Mouse (Mus musculus): ENCODE measurements around the gene Acp5. TPM values are rescaled to one million over a fixed set of nuclear protein-coding genes. Genes with fewer than 3 reads are reported as not detected.

The Acp5 gene
- total and polyA plus RNA-seq, 3 experiments: 15.6 to 17.4 TPM; not detected in 1

DNA sequence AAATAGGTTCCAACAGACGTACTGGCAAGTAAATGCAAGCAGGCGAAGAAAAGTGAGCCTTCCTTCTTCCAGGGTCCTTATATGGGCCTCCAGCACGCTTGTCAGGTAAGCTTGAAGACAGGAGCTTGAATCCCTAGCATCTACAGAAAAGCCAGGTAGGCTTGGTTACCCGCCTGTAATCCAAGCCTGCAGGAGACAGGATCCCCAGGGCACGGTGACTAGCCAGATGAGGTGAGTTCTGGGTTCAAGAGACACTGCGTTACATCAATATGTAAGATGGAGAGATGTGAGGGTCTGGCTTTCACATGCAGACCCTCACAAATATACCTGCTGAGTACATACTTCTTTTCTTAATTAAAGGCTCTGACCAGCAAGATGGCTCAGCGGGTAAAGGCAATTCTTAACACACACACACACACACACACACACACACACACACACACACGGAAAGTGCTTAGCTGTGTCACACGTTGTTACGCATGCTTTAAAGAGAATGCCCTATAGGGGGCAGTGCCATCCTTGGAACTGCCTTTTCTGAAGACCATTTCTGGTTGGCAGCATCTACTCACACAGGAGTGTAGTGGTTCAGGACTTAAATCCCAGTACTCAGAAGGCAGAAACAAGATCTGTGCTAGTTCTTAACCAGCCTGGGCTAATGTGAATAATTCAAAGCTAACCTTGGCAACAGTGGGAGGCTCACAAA is 17.6 kb downstream of the Acp5 start (continued):
- 0 out of 2 replicates have a peak, but pooled peaks have one; percentile 59 for TF ChIP-seq HCFC1 (IDR thresholded peaks at IDR 0.05; ENCODE audit: low read depth, low read length)
- no peak for TF ChIP-seq MAFK (IDR thresholded peaks at IDR 0.05; ENCODE audit: borderline replicate concordance, low read depth, low read length)
- 0 out of 2 replicates have a peak, but pooled peaks have one; percentile 20 for TF ChIP-seq TCF12 (IDR thresholded peaks at IDR 0.05; ENCODE audit: low read depth, low read length)

DNA sequence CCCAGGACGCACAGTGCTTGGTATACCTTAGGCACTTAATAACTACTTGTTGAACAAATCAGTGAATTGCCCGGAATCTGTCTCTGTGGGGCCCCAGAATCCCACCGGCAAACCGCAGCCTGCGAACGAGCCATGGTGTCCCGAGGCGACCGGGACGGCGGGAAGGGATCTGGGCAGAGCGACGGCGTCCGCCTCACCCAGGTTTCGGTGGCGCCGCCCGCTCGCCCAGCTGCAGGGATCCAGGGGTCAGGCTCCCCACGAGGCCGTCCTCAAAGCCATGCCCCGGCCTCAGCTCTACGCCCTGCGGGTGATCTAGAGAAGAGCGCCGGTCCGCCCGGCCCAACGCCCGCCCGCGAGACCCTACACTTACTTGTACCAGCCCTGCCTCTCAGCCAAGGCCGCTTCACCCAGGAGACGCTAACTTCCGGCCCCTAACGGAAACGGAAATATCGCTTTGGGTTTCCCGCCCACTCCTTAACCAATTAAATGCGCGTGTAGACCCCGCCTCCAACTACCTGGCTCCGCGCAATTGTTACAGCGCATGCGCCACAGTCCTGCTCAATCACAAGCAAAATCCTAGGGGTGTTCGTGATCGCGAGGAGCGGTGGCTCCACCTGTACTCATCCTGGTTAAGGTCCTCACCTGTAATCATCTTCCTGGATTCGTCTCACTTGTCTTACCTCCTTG is 18.6 kb downstream of the Acp5 start, which contains the start of gene Elof1:
Gene Elof1 (minus strand): TSS at position 433 of the 687 bp plus-strand sequence.
- Histone ChIP-seq H3K27me3 (ENCODE audit: control insufficient read depth in 1 of 2, insufficient read depth in 2 of 2, low read length in 2 of 2) (no peaks in the 10 kb centered on the region), H3K27ac (ENCODE audit: control insufficient read depth, low read depth, low read length) (peak within 1 kb of the TSS; percentile 39), H3K79me2 (ENCODE audit: control insufficient read depth, insufficient read depth, low read length, poor library complexity) (peaks cover 13% of the 10 kb centered on the region), H3K4me1 (ENCODE audit: control insufficient read depth in 1 of 2, insufficient read depth in 2 of 2, low read length in 2 of 2) (peaks cover 6 to 36% of the 10 kb centered on the region in 2 experiments), H3K36me3 (ENCODE audit: control insufficient read depth in 1 of 2, insufficient read depth in 2 of 2, low read length in 2 of 2) (peaks cover 3 to 19% of the 10 kb centered on the region in 2 experiments), H3K9me3 (replicated peaks; ENCODE audit: insufficient read depth, low read length) (no peaks in the 10 kb centered on the region), H3K4me3 (ENCODE audit: control insufficient read depth in 1 of 2, insufficient read depth in 1 of 2, low read depth in 2 of 2, low read length in 2 of 2) (peak within 1 kb of the TSS; percentile 62 to 70), H3K9ac (ENCODE audit: control insufficient read depth, low read depth, low read length, poor library complexity, severe bottlenecking) (peak within 1 kb of the TSS; percentile 76)
- TF ChIP-seq RCOR1 (IDR thresholded peaks at IDR 0.05; ENCODE audit: low read depth, low read length) (peak; percentile 58), POLR2AphosphoS2 (IDR thresholded peaks at IDR 0.05; ENCODE audit: low read length) (peak; percentile 99), CHD1 (IDR thresholded peaks at IDR 0.05; ENCODE audit: low read depth, low read length) (no peak), ZNF384 (IDR thresholded peaks at IDR 0.05; ENCODE audit: low read depth, low read length) (no peak), RAD21 (IDR thresholded peaks at IDR 0.05; ENCODE audit: low read depth, low read length) (no peak), TBP (IDR thresholded peaks at IDR 0.05; ENCODE audit: low read depth, low read length) (peak; percentile 94), TCF12 (IDR thresholded peaks at IDR 0.05; ENCODE audit: low read depth, low read length) (peak; percentile 58), UBTF (IDR thresholded peaks at IDR 0.05; ENCODE audit: borderline replicate concordance, insufficient read depth, low read depth, low read length) (peak; percentile 70; the same call in 1 of the 2 replicates), MYC (IDR thresholded peaks at IDR 0.05; ENCODE audit: low read depth, low read length) (peak; percentile 67; the same call in 1 of the 2 replicates), MXI1 (IDR thresholded peaks at IDR 0.05; ENCODE audit: low read depth, low read length) (peak; percentile 93), POLR2A (IDR thresholded peaks at IDR 0.05; ENCODE audit: control insufficient read depth in 1 of 2, insufficient read depth in 1 of 2, low read depth in 1 of 2, low read length in 2 of 2, poor library complexity in 1 of 2) (peak in 1 of 2 experiments; percentile 99; a peak in 2 of 4 replicates), MAX (IDR thresholded peaks at IDR 0.05; ENCODE audit: low read length) (peak; percentile 79; the same call in 1 of the 2 replicates), POLR2AphosphoS5 (IDR thresholded peaks at IDR 0.05; ENCODE audit: borderline replicate concordance, low read depth, low read length) (0 out of 2 replicates have a peak, but pooled peaks have one; percentile 71), USF1 (IDR thresholded peaks at IDR 0.05; ENCODE audit: low read depth, low read length) (no peak), ELF1 (IDR thresholded peaks at IDR 0.05; ENCODE audit: low read depth, low read length) (peak; percentile 93), MEF2A (IDR thresholded peaks at IDR 0.05; ENCODE audit: extremely low read depth, insufficient replicate concordance, low read depth, low read length, poor library complexity, severe bottlenecking) (no peak), KAT2A (conservative IDR thresholded peaks at IDR 0.05; ENCODE audit: low read depth, low read length) (peak; percentile 73; the same call in 1 of the 2 replicates), MAZ (IDR thresholded peaks at IDR 0.05; ENCODE audit: low read depth, low read length) (peak; percentile 35; the same call in 1 of the 2 replicates), NRF1 (IDR thresholded peaks at IDR 0.05; ENCODE audit: insufficient read depth, low read depth, low read length, poor library complexity, severe bottlenecking) (peak; percentile 98; the same call in 1 of the 2 replicates), SIN3A (IDR thresholded peaks at IDR 0.05; ENCODE audit: low read length) (peak; percentile 98), ZMIZ1 (IDR thresholded peaks at IDR 0.05; ENCODE audit: low read depth, low read length) (peak; percentile 99), GATA1 (IDR thresholded peaks at IDR 0.05; ENCODE audit: low read depth, low read length) (peak; percentile 10; the same call in 1 of the 2 replicates), HCFC1 (IDR thresholded peaks at IDR 0.05; ENCODE audit: low read depth, low read length) (peak; percentile 95), USF2 (IDR thresholded peaks at IDR 0.05; ENCODE audit: borderline replicate concordance in 1 of 2, insufficient read depth in 1 of 2, low read depth in 1 of 2, low read length in 2 of 2) (no peak), ZKSCAN1 (IDR thresholded peaks at IDR 0.05; ENCODE audit: low read depth, low read length) (no peak), E2F4 (IDR thresholded peaks at IDR 0.05; ENCODE audit: borderline replicate concordance, low read depth, low read length) (peak; percentile 100), ETS1 (IDR thresholded peaks at IDR 0.05; ENCODE audit: low read depth, low read length) (0 out of 2 replicates have a peak, but pooled peaks have one; percentile 29), NELFE (IDR thresholded peaks at IDR 0.05; ENCODE audit: low read depth, low read length) (peak; percentile 100), MYB (IDR thresholded peaks at IDR 0.05; ENCODE audit: low read depth, low read length) (no peak)
- peak; percentile 100 for DNase-seq (ENCODE audit: low read depth, low spot score)

Data from MEL (cell line).